Mouse (Mus musculus): ENCODE data around the gene Apom. TPM values are rescaled to one million over a fixed set of nuclear protein-coding genes. Genes with fewer than 3 reads are reported as not detected.

Gene Apom
- polyA plus RNA-seq, 1 experiment from 2014 or later, result 0.34 TPM

DNA sequence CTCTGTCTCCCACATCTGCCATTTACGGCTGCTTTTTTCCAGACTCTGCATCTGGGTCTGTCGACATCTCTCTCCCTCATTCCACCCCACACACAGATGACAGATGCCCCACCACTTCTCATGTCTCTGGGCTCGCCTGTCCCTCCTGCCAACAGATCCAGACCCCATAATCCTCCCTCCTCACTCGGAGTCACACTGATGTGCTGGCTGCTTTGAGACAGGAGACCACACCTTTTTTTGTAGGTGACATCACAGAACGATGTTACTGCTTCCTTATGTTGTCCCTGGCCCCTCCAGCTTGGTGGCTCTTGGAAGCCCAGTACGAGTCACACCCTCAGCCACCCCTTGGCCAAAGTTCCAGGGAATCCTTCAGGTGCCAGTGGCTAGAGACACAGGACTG is 51.6 kb downstream of the Apom start:
- DNase-seq (ENCODE audit: low spot score), result no peak
- WGBS, result 71% methylated on average over 6 of the region's 6 CpGs
- Histone ChIP-seq H3K4me3 (ENCODE audit: low read depth, low read length) (no peak overlapping the region), H3K27ac (ENCODE audit: low read depth, low read length) (no peak overlapping the region), H3K9me3 (ENCODE audit: control insufficient read depth, low read length) (no peaks in the 10 kb centered on the region), H3K4me1 (replicated peaks; ENCODE audit: control insufficient read depth, insufficient read depth, low read length) (0 out of 2 replicates have a peak, but pooled peaks cover 7% of the 10 kb centered on the region), H3K9ac (ENCODE audit: low read depth, low read length) (0 out of 2 replicates have a peak overlapping the region, but pooled peaks have one; percentile 21), H3K4me2 (replicated peaks; ENCODE audit: low read depth, low read length) (no peak overlapping the region), H3K27me3 (ENCODE audit: control insufficient read depth, insufficient read depth, low read length) (no peaks in the 10 kb centered on the region), H3K36me3 (ENCODE audit: control insufficient read depth, insufficient read depth, low read length) (no peaks in the 10 kb centered on the region)
- no peak for ATAC-seq (ENCODE audit: low FRiP score)

DNA sequence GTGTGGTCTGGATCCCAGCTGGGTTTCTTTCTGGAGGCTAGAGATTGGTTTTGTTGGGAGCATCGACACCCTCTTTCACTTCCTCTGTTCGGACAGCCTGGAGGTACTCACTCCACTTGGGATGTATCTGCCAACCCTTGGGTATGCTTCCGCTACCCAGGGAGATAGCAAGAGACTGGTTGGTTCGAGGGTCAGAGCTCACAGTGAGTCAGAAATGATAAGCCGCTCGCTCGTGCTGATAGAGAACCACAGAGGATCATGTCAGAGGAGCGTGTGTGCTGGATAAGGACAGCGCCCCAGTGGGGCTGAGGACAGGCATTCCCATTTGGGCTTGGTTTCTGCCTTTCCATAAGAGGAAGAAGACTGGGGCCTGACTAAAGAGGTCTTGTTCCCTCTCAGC is 52.1 kb downstream of the Apom start:
- no peaks in the 10 kb centered on the region for H3K36me3 ChIP-seq (ENCODE audit: control insufficient read depth, insufficient read depth, low read length)
- WGBS, result 74% methylated on average over 9 of the region's 9 CpGs
- DNase-seq (ENCODE audit: low spot score), result no peak
- H3K9me3 ChIP-seq (ENCODE audit: control insufficient read depth, low read length), result no peaks in the 10 kb centered on the region
- 0 out of 2 replicates have a peak overlapping the region, but pooled peaks have one; percentile 21 for H3K9ac ChIP-seq (ENCODE audit: low read depth, low read length)
- H3K4me1 ChIP-seq (replicated peaks; ENCODE audit: control insufficient read depth, insufficient read depth, low read length), result 0 out of 2 replicates have a peak, but pooled peaks cover 7% of the 10 kb centered on the region
- no peak for ATAC-seq (ENCODE audit: low FRiP score)
- no peak overlapping the region for H3K4me3 ChIP-seq (ENCODE audit: low read depth, low read length)
- H3K27me3 ChIP-seq (ENCODE audit: control insufficient read depth, insufficient read depth, low read length), result no peaks in the 10 kb centered on the region
- H3K4me2 ChIP-seq (replicated peaks; ENCODE audit: low read depth, low read length), result no peak overlapping the region
- no peak overlapping the region for H3K27ac ChIP-seq (ENCODE audit: low read depth, low read length)

Other genes with a start within 250 kb of the Apom start
- 0.64 and 1.2 TPM in 2 replicates for gene C2, start 233.8 kb downstream of the Apom start, polyA plus RNA-seq (2014; fragmentation: Nextera tagmentation; extraction: Ambion mirVana)
- 57.4 and 70.1 TPM in 2 replicates for gene Ehmt2, start 233.6 kb downstream of the Apom start, polyA plus RNA-seq (2014; fragmentation: Nextera tagmentation; extraction: Ambion mirVana)
- gene Slc44a4, start 217.6 kb downstream of the Apom start, polyA plus RNA-seq (2014; fragmentation: Nextera tagmentation; extraction: Ambion mirVana), result 0.12 and 0.29 TPM in 2 replicates
- 12.9 and 14.5 TPM in 2 replicates for gene Neu1, start 200.8 kb downstream of the Apom start, polyA plus RNA-seq (2014; fragmentation: Nextera tagmentation; extraction: Ambion mirVana)
- gene Hspa1b, start 172.8 kb downstream of the Apom start, polyA plus RNA-seq (2014; fragmentation: Nextera tagmentation; extraction: Ambion mirVana), result 0.15 TPM in 1 of 2 replicates, not detected in the other
- 0.49 TPM in 1 of 2 replicates, not detected in the other for gene Gm20481, start 162.1 kb downstream of the Apom start, polyA plus RNA-seq (2014; fragmentation: Nextera tagmentation; extraction: Ambion mirVana)
- 0.93 and 1.4 TPM in 2 replicates for gene Hspa1a, start 159.9 kb downstream of the Apom start, polyA plus RNA-seq (2014; fragmentation: Nextera tagmentation; extraction: Ambion mirVana)
- 0.93 and 1.2 TPM in 2 replicates for gene Hspa1l, start 159.3 kb downstream of the Apom start, polyA plus RNA-seq (2014; fragmentation: Nextera tagmentation; extraction: Ambion mirVana)
- gene Lsm2, start 150.2 kb downstream of the Apom start, polyA plus RNA-seq (2014; fragmentation: Nextera tagmentation; extraction: Ambion mirVana), result 188 and 207 TPM in 2 replicates
- 69.1 and 71.7 TPM in 2 replicates for gene Vars, start 131.1 kb downstream of the Apom start, polyA plus RNA-seq (2014; fragmentation: Nextera tagmentation; extraction: Ambion mirVana)
- gene Vwa7, start 115.5 kb downstream of the Apom start, polyA plus RNA-seq (2014; fragmentation: Nextera tagmentation; extraction: Ambion mirVana), result 0.10 and 0.36 TPM in 2 replicates
- 3.0 and 4.0 TPM in 2 replicates for gene Sapcd1, start 104.0 kb downstream of the Apom start, polyA plus RNA-seq (2014; fragmentation: Nextera tagmentation; extraction: Ambion mirVana)
- gene Msh5, start 85.3 kb downstream of the Apom start, polyA plus RNA-seq (2014; fragmentation: Nextera tagmentation; extraction: Ambion mirVana), result 3.1 and 4.2 TPM in 2 replicates
- 45.6 and 85.1 TPM in 2 replicates for gene Clic1, start 82.1 kb downstream of the Apom start, polyA plus RNA-seq (2014; fragmentation: Nextera tagmentation; extraction: Ambion mirVana)
- gene Ddah2, start 73.0 kb downstream of the Apom start, polyA plus RNA-seq (2014; fragmentation: Nextera tagmentation; extraction: Ambion mirVana), result 614 and 636 TPM in 2 replicates
- 0.19 TPM in 1 of 2 replicates, not detected in the other for gene Ly6g6c, start 66.7 kb downstream of the Apom start, polyA plus RNA-seq (2014; fragmentation: Nextera tagmentation; extraction: Ambion mirVana)
- 0.66 and 1.1 TPM in 2 replicates for gene Mpig6b, start 65.9 kb downstream of the Apom start, polyA plus RNA-seq (2014; fragmentation: Nextera tagmentation; extraction: Ambion mirVana)
- 0.42 and 0.50 TPM in 2 replicates for gene Ly6g6e, start 55.1 kb downstream of the Apom start, polyA plus RNA-seq (2014; fragmentation: Nextera tagmentation; extraction: Ambion mirVana)
- 1.0 and 2.7 TPM in 2 replicates for gene Ly6g6d, start 54.0 kb downstream of the Apom start, polyA plus RNA-seq (2014; fragmentation: Nextera tagmentation; extraction: Ambion mirVana)
- 0.29 and 0.52 TPM in 2 replicates for gene Ly6g6f, start 46.4 kb downstream of the Apom start, polyA plus RNA-seq (2014; fragmentation: Nextera tagmentation; extraction: Ambion mirVana)
- gene Abhd16a, start 42.8 kb downstream of the Apom start, polyA plus RNA-seq (2014; fragmentation: Nextera tagmentation; extraction: Ambion mirVana), result 40.2 and 45.1 TPM in 2 replicates
- not detected in 2 replicates for gene Ly6g5c, start 23.8 kb downstream of the Apom start, polyA plus RNA-seq (2014; fragmentation: Nextera tagmentation; extraction: Ambion mirVana)
- 0.89 and 0.96 TPM in 2 replicates for gene Ly6g5b, start 16.6 kb downstream of the Apom start, polyA plus RNA-seq (2014; fragmentation: Nextera tagmentation; extraction: Ambion mirVana)
- 22.5 and 29.7 TPM in 2 replicates for gene Gpank1, start 10.6 kb downstream of the Apom start, polyA plus RNA-seq (2014; fragmentation: Nextera tagmentation; extraction: Ambion mirVana)
- 299 and 310 TPM in 2 replicates for gene Csnk2b, start 10.0 kb downstream of the Apom start, polyA plus RNA-seq (2014; fragmentation: Nextera tagmentation; extraction: Ambion mirVana)
- gene D17H6S53E, start 5.7 kb downstream of the Apom start, polyA plus RNA-seq (2014; fragmentation: Nextera tagmentation; extraction: Ambion mirVana), result 8.4 and 9.2 TPM in 2 replicates
- gene Bag6, start 3.1 kb upstream of the Apom start, polyA plus RNA-seq (2014; fragmentation: Nextera tagmentation; extraction: Ambion mirVana), result 105 and 117 TPM in 2 replicates
- gene Prrc2a, start 32.8 kb upstream of the Apom start, polyA plus RNA-seq (2014; fragmentation: Nextera tagmentation; extraction: Ambion mirVana), result 167 and 205 TPM in 2 replicates
- gene Aif1, start 44.0 kb upstream of the Apom start, polyA plus RNA-seq (2014; fragmentation: Nextera tagmentation; extraction: Ambion mirVana), result 6.1 and 8.4 TPM in 2 replicates
- gene Lst1, start 56.4 kb upstream of the Apom start, polyA plus RNA-seq (2014; fragmentation: Nextera tagmentation; extraction: Ambion mirVana), result 5.6 and 9.8 TPM in 2 replicates
- 0.22 and 0.32 TPM in 2 replicates for gene Ltb, start 62.4 kb upstream of the Apom start, polyA plus RNA-seq (2014; fragmentation: Nextera tagmentation; extraction: Ambion mirVana)
- not detected in 2 replicates for gene Tnf, start 70.0 kb upstream of the Apom start, polyA plus RNA-seq (2014; fragmentation: Nextera tagmentation; extraction: Ambion mirVana)
- not detected in 2 replicates for gene Lta, start 73.3 kb upstream of the Apom start, polyA plus RNA-seq (2014; fragmentation: Nextera tagmentation; extraction: Ambion mirVana)
- 0.36 and 0.43 TPM in 2 replicates for gene Gm16181, start 88.8 kb upstream of the Apom start, polyA plus RNA-seq (2014; fragmentation: Nextera tagmentation; extraction: Ambion mirVana)
- gene Atp6v1g2, start 101.6 kb upstream of the Apom start, polyA plus RNA-seq (2014; fragmentation: Nextera tagmentation; extraction: Ambion mirVana), result 14.7 and 16.8 TPM in 2 replicates
- gene Nfkbil1, start 103.7 kb upstream of the Apom start, polyA plus RNA-seq (2014; fragmentation: Nextera tagmentation; extraction: Ambion mirVana), result 2.3 and 3.7 TPM in 2 replicates
- gene Ddx39b, start 109.7 kb upstream of the Apom start, polyA plus RNA-seq (2014; fragmentation: Nextera tagmentation; extraction: Ambion mirVana), result 633 and 640 TPM in 2 replicates
- 42.9 and 43.2 TPM in 2 replicates for gene H2-D1, start 130.7 kb upstream of the Apom start, polyA plus RNA-seq (2014; fragmentation: Nextera tagmentation; extraction: Ambion mirVana)
- not detected in 2 replicates for gene H2-Q1, start 188.4 kb upstream of the Apom start, polyA plus RNA-seq (2014; fragmentation: Nextera tagmentation; extraction: Ambion mirVana)
- 0.52 and 0.53 TPM in 2 replicates for gene H2-Q2, start 210.2 kb upstream of the Apom start, polyA plus RNA-seq (2014; fragmentation: Nextera tagmentation; extraction: Ambion mirVana)
- 1.5 and 2.4 TPM in 2 replicates for gene H2-Q4, start 247.6 kb upstream of the Apom start, polyA plus RNA-seq (2014; fragmentation: Nextera tagmentation; extraction: Ambion mirVana)